Comparison of ENCODE assay signal across 7 mouse cellular contexts in genomic region chr6:43666611-43667400, GRCm38 (mm10). TPM values are rescaled to one million over a fixed set of nuclear protein-coding genes. Genes with fewer than 3 reads are reported as not detected.
DNase-seq lines count a peak whose midpoint lies in the region; ATAC-seq and TF ChIP-seq lines count a peak whose summit lies in the region.

No protein-coding gene starts in this region.

- H3K36me3 ChIP-seq in lung, postnatal 0 days (ENCODE audit: insufficient read depth, low read length), result no peaks in the 10 kb centered on the region
- H3K36me3 ChIP-seq in forebrain, embryonic 10.5 days (replicated peaks), result no peaks in the 10 kb centered on the region
- no peaks in the 10 kb centered on the region for H3K36me3 ChIP-seq in limb, embryonic 13.5 days
- H3K36me3 ChIP-seq in stomach, embryonic 16.5 days (ENCODE audit: control insufficient read depth, insufficient read depth, low read length), result no peaks in the 10 kb centered on the region

- no peak for ATAC-seq in lung, postnatal 0 days
- no peak for ATAC-seq in limb, embryonic 13.5 days (ENCODE audit: low FRiP score, low read depth)
- ATAC-seq in stomach, embryonic 16.5 days (ENCODE audit: insufficient read depth, low FRiP score), result no peak

- 80% methylated on average over 7 of the region's 7 CpGs for WGBS in lung, postnatal 0 days
- 87% methylated on average over 7 of the region's 7 CpGs for WGBS in forebrain, embryonic 10.5 days
- WGBS in limb, embryonic 13.5 days, result 75% methylated on average over 7 of the region's 7 CpGs
- WGBS in stomach, embryonic 16.5 days, result 75% methylated on average over 7 of the region's 7 CpGs

- peak overlapping the region; percentile 67; the same call in 1 of the 2 replicates for H3K4me2 ChIP-seq in lung, postnatal 0 days (replicated peaks; ENCODE audit: low read depth, low read length)
- H3K4me2 ChIP-seq in limb, embryonic 13.5 days (replicated peaks), result peak overlapping the region; percentile 68
- H3K4me2 ChIP-seq in stomach, embryonic 16.5 days (ENCODE audit: low read depth, low read length), result peak overlapping the region; percentile 76

- no peaks in the 10 kb centered on the region; the same call in 1 of the 2 replicates for H3K4me1 ChIP-seq in lung, postnatal 0 days (ENCODE audit: insufficient read depth, low read depth, low read length)
- peaks cover 16% of the 10 kb centered on the region; the same call in 1 of the 2 replicates for H3K4me1 ChIP-seq in forebrain, embryonic 10.5 days
- no peaks in the 10 kb centered on the region for H3K4me1 ChIP-seq in limb, embryonic 13.5 days
- peaks cover 5% of the 10 kb centered on the region; the same call in 1 of the 2 replicates for H3K4me1 ChIP-seq in stomach, embryonic 16.5 days (ENCODE audit: control insufficient read depth, insufficient read depth, low read length)

- TF ChIP-seq EP300 in lung, postnatal 0 days (IDR thresholded peaks at IDR 0.05), result no peak

- no peaks in the 10 kb centered on the region for H3K27me3 ChIP-seq in lung, postnatal 0 days (replicated peaks; ENCODE audit: insufficient read depth, low read length)
- no peaks in the 10 kb centered on the region for H3K27me3 ChIP-seq in forebrain, embryonic 10.5 days (ENCODE audit: poor library complexity, severe bottlenecking)
- H3K27me3 ChIP-seq in limb, embryonic 13.5 days, result no peaks in the 10 kb centered on the region
- H3K27me3 ChIP-seq in stomach, embryonic 16.5 days (ENCODE audit: control insufficient read depth, insufficient read depth, low read length), result no peaks in the 10 kb centered on the region

- TF ChIP-seq CTCF in lung, postnatal 0 days (IDR thresholded peaks at IDR 0.05), result no peak

- H3K9me3 ChIP-seq in lung, postnatal 0 days (ENCODE audit: low read length), result no peaks in the 10 kb centered on the region
- no peaks in the 10 kb centered on the region for H3K9me3 ChIP-seq in forebrain, embryonic 10.5 days
- 0 out of 2 replicates have a peak, but pooled peaks cover 5% of the 10 kb centered on the region for H3K9me3 ChIP-seq in limb, embryonic 13.5 days
- no peaks in the 10 kb centered on the region for H3K9me3 ChIP-seq in stomach, embryonic 16.5 days (replicated peaks; ENCODE audit: control insufficient read depth, low read length)

- H3K9ac ChIP-seq in lung, postnatal 0 days (replicated peaks; ENCODE audit: low read depth), result no peak overlapping the region; the same call in 1 of the 2 replicates
- H3K9ac ChIP-seq in limb, embryonic 13.5 days, result peak overlapping the region; percentile 50; the same call in 1 of the 2 replicates
- peak overlapping the region; percentile 58 for H3K9ac ChIP-seq in stomach, embryonic 16.5 days (ENCODE audit: low read length)

- H3K4me3 ChIP-seq in lung, postnatal 0 days (ENCODE audit: low read depth, low read length), result peak overlapping the region; percentile 69
- H3K4me3 ChIP-seq in forebrain, embryonic 10.5 days, result peak overlapping the region; percentile 65
- H3K4me3 ChIP-seq in limb, embryonic 13.5 days, result peak overlapping the region; percentile 58
- peak overlapping the region; percentile 63 for H3K4me3 ChIP-seq in stomach, embryonic 16.5 days (replicated peaks; ENCODE audit: low read length)

- peak overlapping the region; percentile 91; the same call in 1 of the 2 replicates for H3K27ac ChIP-seq in lung, postnatal 0 days (ENCODE audit: low read length)
- peak overlapping the region; percentile 94 for H3K27ac ChIP-seq in forebrain, embryonic 10.5 days
- peak overlapping the region; percentile 98 for H3K27ac ChIP-seq in limb, embryonic 13.5 days
- H3K27ac ChIP-seq in stomach, embryonic 16.5 days (ENCODE audit: low read length), result peak overlapping the region; percentile 91

- DNase-seq in lung, postnatal 0 days (ENCODE audit: low spot score), result no peak
- DNase-seq in lung, postnatal 14 days, result no peak
- DNase-seq in forebrain, embryonic 10.5 days (ENCODE audit: extremely low spot score, low spot score), result no peak
- DNase-seq in urinary bladder, postnatal 4 days (ENCODE audit: low spot score in 2 of 2), result no peak
- DNase-seq in urinary bladder, postnatal 14 days (ENCODE audit: low spot score), result no peak

RNA-seq across cellular contexts. Expression of gene Tpk1, which starts 0.7 kb away (rescaled TPM):
- 9.6 and 11.2 TPM in 2 replicates for polyA plus RNA-seq in lung, postnatal 0 days (2015; fragmentation: Nextera tagmentation; extraction: Ambion mirVana)
- polyA plus RNA-seq in forebrain, embryonic 10.5 days (2016; fragmentation: Nextera tagmentation; extraction: Ambion mirVana), result 4.4 and 4.8 TPM in 2 replicates
- 9.0 and 10.2 TPM in 2 replicates for polyA plus RNA-seq in limb, embryonic 13.5 days (2015; fragmentation: Nextera tagmentation; extraction: Ambion mirVana)
- polyA plus RNA-seq in stomach, embryonic 16.5 days (2015; fragmentation: Nextera tagmentation; extraction: Ambion mirVana), result 17.4 and 18.4 TPM in 2 replicates
